28 mouse cellular contexts compared by ENCODE assay signal in genomic region chr10:98562297-98562912, GRCm38 (mm10).
DNase-seq lines count a peak whose midpoint lies in the region; ATAC-seq and TF ChIP-seq lines count a peak whose summit lies in the region.
"Had no signal": no experiment of that assay in that cellular context is flagged by ENCODE, and none has a peak within 500 bp of the region (broad histone marks: within the 10 kb centered on the region; RNA-seq: fewer than 3 reads in every experiment).

No protein-coding gene starts in this region.

- H3K36me3 ChIP-seq in lung, embryonic 16.5 days (ENCODE audit: control insufficient read depth, insufficient read depth, low read length) = no peaks in the 10 kb centered on the region
- no peaks in the 10 kb centered on the region for H3K36me3 ChIP-seq in lung, postnatal 0 days (ENCODE audit: insufficient read depth, low read length)
- no peaks in the 10 kb centered on the region for H3K36me3 ChIP-seq in hindbrain, embryonic 11.5 days (ENCODE audit: control insufficient read depth, insufficient read depth, low read length)
- H3K36me3 ChIP-seq: embryonic facial prominence, embryonic 13.5 days; embryonic facial prominence, embryonic 15.5 days; forebrain, embryonic 10.5 days; forebrain, embryonic 12.5 days; G1E had no signal

- no peak overlapping the region for H3K27ac ChIP-seq in lung, embryonic 16.5 days (ENCODE audit: low read length)
- H3K27ac ChIP-seq in lung, postnatal 0 days (ENCODE audit: low read length) = no peak overlapping the region
- no peak overlapping the region for H3K27ac ChIP-seq in hindbrain, embryonic 11.5 days (ENCODE audit: low read depth, low read length)
- H3K27ac ChIP-seq: embryonic facial prominence, embryonic 13.5 days; embryonic facial prominence, embryonic 15.5 days; forebrain, embryonic 10.5 days; forebrain, embryonic 12.5 days had no signal

- no peak for TF ChIP-seq EP300 in lung, postnatal 0 days (IDR thresholded peaks at IDR 0.05)

- H3K4me1 ChIP-seq in lung, embryonic 16.5 days (replicated peaks; ENCODE audit: control insufficient read depth, insufficient read depth, low read length) = no peaks in the 10 kb centered on the region
- H3K4me1 ChIP-seq in lung, postnatal 0 days (ENCODE audit: insufficient read depth, low read depth, low read length) = no peaks in the 10 kb centered on the region
- no peaks in the 10 kb centered on the region for H3K4me1 ChIP-seq in lung, adult 2 months (ENCODE audit: control insufficient read depth, insufficient read depth, low read length)
- H3K4me1 ChIP-seq in hindbrain, embryonic 11.5 days (replicated peaks; ENCODE audit: control insufficient read depth, insufficient read depth, low read length) = no peaks in the 10 kb centered on the region
- H3K4me1 ChIP-seq: embryonic facial prominence, embryonic 13.5 days; embryonic facial prominence, embryonic 15.5 days; forebrain, embryonic 10.5 days; forebrain, embryonic 12.5 days had no signal

- no peaks in the 10 kb centered on the region for H3K27me3 ChIP-seq in lung, embryonic 16.5 days (ENCODE audit: control insufficient read depth, insufficient read depth, low read depth, low read length)
- H3K27me3 ChIP-seq in lung, postnatal 0 days (replicated peaks; ENCODE audit: insufficient read depth, low read length) = no peaks in the 10 kb centered on the region
- no peaks in the 10 kb centered on the region for H3K27me3 ChIP-seq in hindbrain, embryonic 11.5 days (ENCODE audit: control insufficient read depth, insufficient read depth, low read length)
- H3K27me3 ChIP-seq: CH12.LX; embryonic facial prominence, embryonic 13.5 days; embryonic facial prominence, embryonic 15.5 days; forebrain, embryonic 12.5 days had no signal

- H3K4me3 ChIP-seq in lung, embryonic 16.5 days (ENCODE audit: low read length) = no peak overlapping the region
- no peak overlapping the region for H3K4me3 ChIP-seq in lung, postnatal 0 days (ENCODE audit: low read depth, low read length)
- no peak overlapping the region for H3K4me3 ChIP-seq in lung, adult 2 months (replicated peaks; ENCODE audit: extremely low read depth, low read depth, low read length)
- no peak overlapping the region for H3K4me3 ChIP-seq in hindbrain, embryonic 11.5 days (ENCODE audit: low read depth, low read length)
- H3K4me3 ChIP-seq: embryonic facial prominence, embryonic 13.5 days; embryonic facial prominence, embryonic 15.5 days; erythroblast, embryonic 14.5 days; forebrain, embryonic 10.5 days; forebrain, embryonic 12.5 days had no signal

- 38% methylated on average over 2 of the region's 2 CpGs for WGBS in lung, embryonic 16.5 days
- 43% methylated on average over 2 of the region's 2 CpGs for WGBS in lung, postnatal 0 days
- 41% methylated on average over 2 of the region's 2 CpGs for whole genome bisulfite sequencing in lung, adult 2 months
- WGBS in hindbrain, embryonic 11.5 days = 93% methylated on average over 2 of the region's 2 CpGs

- ATAC-seq in lung, embryonic 16.5 days (ENCODE audit: low read depth) = peak; percentile 64; the same call in 1 of the 2 replicates
- ATAC-seq in lung, postnatal 0 days = no peak
- no peak for ATAC-seq in hindbrain, embryonic 11.5 days (ENCODE audit: low FRiP score)
- ATAC-seq: CD4-positive, CD25-positive, alpha-beta regulatory T cell, adult 4 months; forebrain, embryonic 14.5 days; forebrain, embryonic 16.5 days had no signal

- no peak overlapping the region for H3K4me2 ChIP-seq in lung, embryonic 16.5 days (ENCODE audit: low read depth, low read length)
- H3K4me2 ChIP-seq in lung, postnatal 0 days (replicated peaks; ENCODE audit: low read depth, low read length) = no peak overlapping the region
- H3K4me2 ChIP-seq in hindbrain, embryonic 11.5 days (replicated peaks; ENCODE audit: low read depth, low read length) = no peak overlapping the region
- H3K4me2 ChIP-seq: embryonic facial prominence, embryonic 13.5 days; embryonic facial prominence, embryonic 15.5 days; forebrain, embryonic 12.5 days had no signal

- no peak for TF ChIP-seq POLR2A in lung, adult 2 months (IDR thresholded peaks at IDR 0.05; ENCODE audit: borderline replicate concordance, extremely low read depth, low read depth, low read length)

- DNase-seq in lung, postnatal 0 days (ENCODE audit: low spot score) = no peak
- DNase-seq in lung, postnatal 25 days (ENCODE audit: low spot score) = peak; percentile 6
- no peak for DNase-seq in lung, adult 2 months
- DNase-seq in NIH3T3 (ENCODE audit: low read depth) = peak; percentile 33
- DNase-seq in brain, adult 2 months (ENCODE audit: low read depth, low spot score) = peak; percentile 24
- no peak for DNase-seq in right cerebral cortex, postnatal 10 days (ENCODE audit: low spot score in 2 of 2)
- no peak for DNase-seq in hindbrain, embryonic 11.5 days (ENCODE audit: low spot score)
- DNase-seq: adrenal gland, adult 8-10 months; adrenal gland, postnatal 14 days; adrenal gland, postnatal 36 days; cerebellum, adult 11 months; cerebellum, adult 18-20 months; cerebellum, adult 8-10 months; cerebellum, adult 9-11 months; cerebellum, postnatal 14 days; cerebellum, postnatal 36 days; embryo, embryonic 11 days had no signal

- no peak for TF ChIP-seq CTCF in lung, postnatal 0 days (IDR thresholded peaks at IDR 0.05)
- TF ChIP-seq CTCF in lung, adult 2 months (IDR thresholded peaks at IDR 0.05; ENCODE audit: insufficient read depth, low read length) = no peak

- H3K9me3 ChIP-seq in lung, embryonic 16.5 days (ENCODE audit: control insufficient read depth, low read length) = no peaks in the 10 kb centered on the region
- no peaks in the 10 kb centered on the region for H3K9me3 ChIP-seq in lung, postnatal 0 days (ENCODE audit: low read length)
- no peaks in the 10 kb centered on the region for H3K9me3 ChIP-seq in hindbrain, embryonic 11.5 days (ENCODE audit: control insufficient read depth, low read length)
- H3K9me3 ChIP-seq: embryonic facial prominence, embryonic 13.5 days; embryonic facial prominence, embryonic 15.5 days; forebrain, embryonic 10.5 days; forebrain, embryonic 12.5 days; G1E had no signal

- H3K9ac ChIP-seq in lung, embryonic 16.5 days (ENCODE audit: low read length) = no peak overlapping the region
- H3K9ac ChIP-seq in lung, postnatal 0 days (replicated peaks; ENCODE audit: low read depth) = no peak overlapping the region
- H3K9ac ChIP-seq in hindbrain, embryonic 11.5 days (ENCODE audit: low read depth, low read length) = no peak overlapping the region
- H3K9ac ChIP-seq: embryonic facial prominence, embryonic 13.5 days; embryonic facial prominence, embryonic 15.5 days; forebrain, embryonic 12.5 days had no signal

Comparison
In these comparisons a context has a peak if more than half of its experiments do, and no peak if none do; other contexts are left out.
1. DNase-seq: peak in lung, postnatal 25 days (single experiment), NIH3T3 (single experiment) and brain, adult 2 months (single experiment); none in lung, postnatal 0 days (single experiment), lung, adult 2 months (single experiment), right cerebral cortex, postnatal 10 days (0 of 2) and hindbrain, embryonic 11.5 days (single experiment).